Mouse (Mus musculus) frontal cortex, postnatal 14 days (tissue): Measurements from ENCODE around the gene Grip1.

Experiments
- DNase-seq, 2 experiments: peaks; one replicate each; pipeline ENCODE4 v3.0.0; 2022; ENCODE audit warnings: low spot score in 2 of 2

The Grip1 gene

GRCm38 (mm10) chr10:119663586-119663985 is 210.0 kb downstream of the Grip1 start:
- DNase-seq = no peak

DNA sequence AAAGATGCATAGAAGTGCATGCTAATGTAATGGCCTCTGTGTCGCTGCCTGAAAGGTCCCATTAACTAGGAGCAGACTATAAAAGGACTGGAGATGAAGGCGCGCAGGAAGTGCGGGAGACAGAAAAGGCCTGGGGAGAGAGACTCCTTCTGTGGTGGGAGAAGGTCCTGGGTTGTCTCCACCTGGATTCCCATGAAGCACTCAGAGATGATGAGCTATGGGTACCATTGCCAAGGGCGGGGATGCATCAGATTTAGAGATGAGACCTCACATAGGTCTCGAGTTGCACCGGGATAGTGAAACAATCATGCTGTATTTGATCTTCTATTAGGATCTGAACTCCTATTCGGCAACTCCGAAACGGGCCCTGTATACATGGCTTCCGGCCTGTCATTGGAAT is 212.8 kb downstream of the Grip1 start:
- DNase-seq = no peak

DNA sequence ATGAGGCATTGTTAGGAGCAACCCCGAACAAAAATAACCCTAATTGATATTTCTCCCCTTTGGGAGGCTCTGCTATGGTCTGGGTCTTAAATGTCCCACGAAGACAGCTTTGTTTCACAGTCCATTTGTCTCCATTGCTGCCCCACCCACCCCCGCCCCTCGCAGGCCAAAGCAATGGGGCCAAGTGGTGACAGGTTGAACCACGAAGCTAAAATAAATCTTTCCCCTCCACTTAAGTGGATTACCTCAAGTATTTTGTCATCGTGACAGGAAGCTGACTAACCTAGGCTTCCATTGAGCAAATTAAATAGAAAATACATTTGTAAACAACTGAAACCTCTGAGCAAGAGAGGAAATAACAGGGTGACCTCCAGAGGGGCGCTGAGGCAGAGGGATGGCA is 216.8 kb downstream of the Grip1 start:
- no peak for DNase-seq

GRCm38 (mm10) chr10:119684377-119684826 is 230.8 kb downstream of the Grip1 start:
- DNase-seq = no peak

GRCm38 (mm10) chr10:119691358-119692083 is 237.9 kb downstream of the Grip1 start:
- DNase-seq = peak; percentile 32 to 44

DNA sequence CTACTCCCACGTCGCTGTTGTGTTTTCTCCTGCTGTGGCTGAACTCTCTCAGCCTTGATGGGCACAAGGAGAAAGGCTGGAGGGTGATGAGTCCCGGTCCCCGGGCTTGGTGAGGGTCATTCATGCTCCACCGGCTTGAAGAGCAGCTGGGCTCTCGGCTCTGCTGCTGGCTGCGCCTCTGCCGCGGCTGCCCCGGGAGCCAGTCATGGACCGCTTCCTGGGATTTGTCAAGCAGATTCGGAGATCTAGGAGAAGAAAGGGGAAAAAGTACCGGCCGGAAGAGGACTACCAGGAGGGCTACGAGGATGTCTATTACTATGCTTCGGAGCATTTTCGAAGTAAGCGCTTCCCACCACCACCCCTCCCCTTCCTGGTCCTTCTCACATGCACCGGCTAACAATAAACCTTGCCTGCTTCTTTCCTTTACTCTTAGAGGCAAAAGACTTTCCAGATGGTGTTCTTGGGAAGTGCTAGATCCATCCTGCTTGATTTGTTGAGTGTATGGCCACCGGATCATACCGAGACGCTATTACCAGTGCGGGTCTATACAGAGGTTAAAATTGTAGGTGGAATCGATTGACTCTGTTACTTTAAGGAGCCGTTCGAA is 238.8 kb downstream of the Grip1 start:
- peak in 1 of 2 experiments; percentile 26 for DNase-seq

DNA sequence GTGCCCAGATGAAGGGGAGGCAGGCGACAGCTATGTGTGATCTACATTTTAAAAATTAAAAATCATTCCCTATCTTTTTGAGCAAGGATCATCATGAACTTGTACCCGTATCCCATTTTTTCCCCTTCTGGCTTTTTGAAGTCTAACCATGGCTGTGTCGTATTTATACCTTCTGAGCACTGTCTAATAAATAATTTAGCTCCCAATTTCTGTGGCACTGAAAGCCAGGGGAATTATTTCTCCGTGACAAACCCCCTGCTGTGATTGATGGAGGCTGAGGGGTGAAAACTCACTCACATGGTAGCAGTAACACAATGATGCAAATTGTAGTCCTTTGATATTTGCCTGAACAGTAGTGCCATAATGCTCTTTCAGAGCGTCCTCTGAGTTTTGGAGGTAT is 239.8 kb downstream of the Grip1 start:
- no peak for DNase-seq

DNA sequence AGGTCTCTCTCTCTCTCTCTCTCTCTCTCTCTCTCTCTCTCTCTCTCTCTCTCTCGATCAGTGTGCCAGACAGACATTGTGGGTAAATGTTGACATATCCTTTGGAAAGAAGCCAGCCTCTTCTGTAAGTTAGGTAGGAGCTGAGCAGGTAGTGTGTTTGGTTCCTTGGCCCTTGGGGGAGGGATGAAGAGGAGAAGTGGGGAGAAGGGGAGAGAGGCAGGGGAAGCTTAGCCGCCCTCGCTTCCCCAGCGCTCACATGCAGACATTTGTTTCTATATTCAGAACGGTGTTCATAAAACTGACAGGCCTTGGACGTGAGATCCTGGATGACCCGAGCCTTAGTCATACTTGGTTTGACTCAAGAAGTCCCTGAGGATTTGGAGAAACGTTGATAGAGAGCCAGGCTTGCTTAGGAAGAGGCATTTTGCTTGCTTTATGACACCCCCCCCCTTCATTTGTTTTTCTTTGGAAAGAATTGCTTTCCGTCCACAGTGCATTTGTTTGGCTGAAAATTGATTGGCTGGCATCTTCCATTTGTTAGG is 243.7 kb downstream of the Grip1 start:
- DNase-seq = no peak

- DNase-seq = no peak
These were observed 251.7 kb downstream of the Grip1 start for GRCm38 (mm10) chr10:119705348-119705747.

DNA sequence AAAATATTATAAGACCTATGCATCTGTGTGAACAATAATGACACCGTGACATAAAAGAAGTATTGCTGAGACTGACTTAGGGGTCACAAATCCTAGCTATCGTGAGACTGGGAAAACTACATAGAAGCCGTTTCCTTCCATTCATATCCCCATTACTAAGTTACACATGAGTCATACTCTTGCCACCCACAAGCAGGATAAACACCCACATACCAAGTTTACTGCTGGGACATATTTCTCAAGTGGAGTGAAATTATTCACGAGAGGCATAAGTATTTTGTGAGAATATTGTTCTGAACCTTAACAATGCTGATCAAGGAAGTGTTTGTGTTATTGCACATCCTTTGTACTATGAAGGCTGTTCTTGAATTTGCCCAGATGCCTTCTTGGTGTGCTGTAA is 252.7 kb downstream of the Grip1 start:
- no peak for DNase-seq

DNA sequence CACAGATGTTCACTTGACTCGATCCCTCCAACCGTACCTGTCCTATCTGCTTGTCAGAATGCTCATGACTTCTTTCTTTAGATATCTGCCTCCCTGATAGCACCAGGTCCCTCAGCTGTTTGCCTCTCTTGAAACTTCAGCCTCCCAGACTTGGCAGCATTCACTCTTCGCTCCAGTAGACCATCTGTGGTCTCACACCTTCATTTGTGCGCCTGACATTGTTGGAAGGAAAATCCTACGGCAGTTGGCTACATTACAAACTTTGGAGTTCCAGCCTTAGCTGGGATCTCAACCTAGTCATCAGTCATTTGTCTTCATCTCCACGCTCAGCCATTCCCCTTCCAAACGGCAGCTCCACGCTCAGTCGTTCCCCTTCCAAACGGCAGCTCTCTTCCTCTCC is 253.4 kb downstream of the Grip1 start:
- no peak for DNase-seq

DNA sequence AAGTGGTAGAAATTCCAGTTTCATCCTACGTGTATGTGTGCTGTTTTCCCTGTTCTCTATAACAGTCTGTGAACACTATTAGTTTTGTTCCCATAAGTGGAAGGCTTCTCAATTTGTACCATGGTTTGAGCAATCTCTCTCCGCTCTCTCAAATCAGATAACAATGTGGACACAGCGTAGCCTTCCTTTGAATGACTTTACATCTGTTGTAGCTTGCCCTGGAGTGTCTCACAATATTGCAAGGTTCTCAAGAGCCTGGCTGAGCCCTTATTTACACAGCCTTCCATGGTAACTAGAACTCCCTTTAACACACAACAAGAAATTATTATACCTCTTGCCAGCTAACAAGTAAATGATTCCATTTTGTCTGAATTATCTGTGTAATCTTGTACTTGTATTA is 268.3 kb downstream of the Grip1 start:
- DNase-seq = no peak

DNA sequence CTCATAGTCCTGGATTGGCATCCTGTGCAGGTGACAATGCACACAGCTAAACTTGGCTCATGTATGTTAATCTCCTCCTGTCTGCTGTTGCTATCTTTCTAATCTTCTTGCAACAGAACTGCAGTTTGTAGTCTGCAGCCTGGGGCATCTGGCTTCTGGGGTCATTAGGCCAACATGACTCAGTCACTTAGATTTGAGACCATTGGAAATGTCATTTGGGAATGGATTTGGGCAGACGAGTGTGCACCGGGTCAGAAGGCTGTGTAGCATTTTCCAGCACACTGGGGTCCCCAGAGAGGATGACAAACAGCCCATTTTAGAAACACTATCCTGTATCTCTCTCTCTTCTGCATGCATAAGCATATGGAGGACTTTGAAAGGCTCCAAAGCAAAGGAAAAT is 268.8 kb downstream of the Grip1 start:
- DNase-seq = no peak

DNA sequence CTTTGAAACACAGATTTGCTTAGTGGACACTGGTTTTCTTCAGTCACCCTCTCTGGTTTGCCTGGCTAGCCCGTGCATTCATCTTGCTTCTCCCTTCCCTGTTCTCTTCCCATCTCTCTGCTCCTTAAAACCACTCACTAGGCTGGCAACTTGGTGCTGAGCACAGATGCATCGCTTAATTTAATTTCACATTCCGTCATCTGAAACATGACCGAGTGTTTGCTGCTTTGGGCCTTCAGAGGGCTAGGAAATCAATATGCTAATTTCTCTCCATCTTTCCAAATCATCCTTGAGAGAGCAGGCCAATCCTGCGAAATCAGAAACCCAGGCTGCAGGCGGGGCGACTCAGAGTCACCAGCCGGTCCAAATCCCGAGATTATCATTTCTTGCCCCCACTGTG is 270.0 kb downstream of the Grip1 start:
- no peak for DNase-seq

- no peak for DNase-seq
These were observed 271.7 kb downstream of the Grip1 start for GRCm38 (mm10) chr10:119725363-119725762.

DNA sequence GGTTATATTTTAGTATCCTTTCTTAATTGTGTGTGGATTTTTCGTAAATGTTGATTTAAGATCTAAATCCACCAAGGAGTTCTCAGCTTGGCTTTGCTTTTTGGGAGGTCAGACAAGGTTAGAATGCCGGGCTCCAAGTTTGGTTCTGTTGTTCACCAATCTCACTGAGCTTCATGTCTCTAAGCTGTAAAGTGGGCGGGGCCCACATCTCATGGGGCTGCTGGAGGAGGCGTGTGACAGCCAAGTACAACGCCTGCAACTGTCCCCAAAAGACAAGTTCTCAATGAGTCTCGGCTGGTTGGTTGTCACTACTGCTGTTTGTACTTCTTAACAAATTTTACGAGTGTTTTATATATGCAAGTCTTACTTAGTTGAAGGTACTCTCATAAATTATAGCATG is 272.3 kb downstream of the Grip1 start:
- no peak for DNase-seq

- no peak for DNase-seq
These were observed 273.3 kb downstream of the Grip1 start for GRCm38 (mm10) chr10:119726921-119727320.

GRCm38 (mm10) chr10:119730206-119730605 is 276.6 kb downstream of the Grip1 start:
- no peak for DNase-seq

DNA sequence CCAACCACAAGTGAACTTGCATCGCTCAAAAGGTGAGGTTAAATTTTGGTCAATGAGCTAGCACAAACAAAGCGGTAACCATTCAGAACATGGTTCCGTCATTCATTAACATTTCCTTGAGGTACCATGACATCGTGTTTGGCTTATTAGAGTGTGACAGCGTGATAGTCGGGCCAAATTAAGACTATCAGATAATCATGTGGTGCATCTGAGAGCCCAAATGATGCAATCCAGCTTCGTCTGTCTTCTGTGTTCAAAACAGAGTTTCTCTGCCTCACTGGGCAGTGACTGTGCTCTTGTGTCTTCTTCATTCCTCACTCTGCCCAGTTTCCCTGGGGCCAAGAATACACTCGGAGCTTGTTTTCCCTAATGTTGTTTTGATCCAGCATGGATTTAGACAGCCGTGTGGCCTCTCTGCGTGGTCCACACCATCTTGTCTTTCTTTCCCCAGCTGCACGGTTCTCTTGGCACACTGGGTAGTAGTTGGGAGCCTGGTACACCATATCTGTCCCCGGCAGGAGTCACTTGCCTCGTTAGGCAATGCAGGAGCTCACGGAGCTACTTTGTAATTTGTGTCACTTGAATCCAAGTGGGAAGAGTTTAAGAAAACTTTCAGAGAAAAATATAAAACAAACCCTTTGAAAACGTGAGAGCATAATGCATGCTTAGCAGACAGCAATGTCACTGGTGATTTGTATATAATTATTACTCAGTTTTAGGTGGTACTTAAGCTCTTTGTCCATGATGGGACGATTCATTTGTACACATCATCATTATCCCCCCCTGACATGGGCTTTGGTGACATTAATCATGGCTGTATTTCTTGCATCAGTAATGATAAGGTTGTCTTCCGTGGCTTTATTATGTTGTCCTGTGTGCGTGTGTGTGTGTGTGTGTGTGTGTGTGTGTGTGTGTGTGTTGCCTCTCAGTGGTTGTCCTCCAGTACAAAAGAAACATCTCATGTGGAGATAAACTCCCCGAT is 281.7 kb downstream of the Grip1 start:
- DNase-seq = no peak

DNA sequence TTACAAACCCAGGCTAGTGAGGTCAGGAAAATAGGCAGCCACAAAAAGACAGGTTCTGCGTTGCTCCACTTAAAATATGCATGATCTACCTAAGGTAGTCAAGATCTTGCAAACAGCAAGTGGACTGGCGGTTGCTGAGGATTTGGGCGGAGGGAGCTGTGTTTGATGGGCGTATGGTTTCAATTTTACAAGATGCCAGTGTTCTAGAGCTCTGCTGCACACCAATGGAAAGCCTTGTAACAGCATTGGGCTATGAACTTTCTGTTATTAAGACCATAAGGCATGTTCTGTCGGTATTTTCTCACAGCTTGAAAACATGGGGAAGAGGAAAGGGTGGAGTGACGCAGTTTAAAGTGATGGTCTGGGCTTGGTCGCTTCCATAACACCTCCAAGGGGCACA is 285.8 kb downstream of the Grip1 start:
- DNase-seq = no peak

- no peak for DNase-seq
These were observed 289.1 kb downstream of the Grip1 start for GRCm38 (mm10) chr10:119742722-119743121.

GRCm38 (mm10) chr10:119752361-119752798 is 298.8 kb downstream of the Grip1 start:
- DNase-seq = no peak
